In genomic region chr14:75010986-75011655, GRCm38 (mm10) we compare ENCODE assay signal across 9 mouse cellular contexts. TPM values are rescaled to one million over a fixed set of nuclear protein-coding genes. Genes with fewer than 3 reads are reported as not detected.
DNase-seq lines count a peak whose midpoint lies in the region; ATAC-seq and TF ChIP-seq lines count a peak whose summit lies in the region.
"Had no signal": no experiment of that assay in that cellular context is flagged by ENCODE, and none has a peak within 500 bp of the region (broad histone marks: within the 10 kb centered on the region; RNA-seq: fewer than 3 reads in every experiment).

No protein-coding gene starts in this region.

- H3K36me3 ChIP-seq in megakaryocyte, embryonic 14.5 days (replicated peaks; ENCODE audit: low read length), result no peaks in the 10 kb centered on the region
- H3K36me3 ChIP-seq: limb, embryonic 15.5 days had no signal

- H3K27me3 ChIP-seq in megakaryocyte, embryonic 14.5 days (replicated peaks), result no peaks in the 10 kb centered on the region
- H3K27me3 ChIP-seq: limb, embryonic 15.5 days had no signal

- no peak for TF ChIP-seq CTCF in lung, adult 2 months (IDR thresholded peaks at IDR 0.05; ENCODE audit: insufficient read depth, low read length)
- TF ChIP-seq CTCF in bone marrow macrophage, adult 2 months (IDR thresholded peaks at IDR 0.05; ENCODE audit: low read depth, low read length), result no peak

- DNase-seq in frontal cortex, postnatal 36 days (ENCODE audit: low spot score in 2 of 2), result no peak
- DNase-seq in lung, postnatal 14 days, result peak; percentile 21
- DNase-seq in lung, adult 2 months, result no peak
- DNase-seq in cerebellum, postnatal 25 days, result no peak
- DNase-seq in left cerebral cortex, postnatal 10 days (ENCODE audit: extremely low spot score in 1 of 2, low spot score in 2 of 2), result no peak

- peak overlapping the region; percentile 81 for H3K27ac ChIP-seq in bone marrow macrophage, adult 2 months (ENCODE audit: insufficient read depth, low read depth, low read length)
- H3K27ac ChIP-seq: limb, embryonic 15.5 days had no signal

- WGBS in lung, adult 2 months, result 24% methylated on average over 8 of the region's 8 CpGs

- TF ChIP-seq POLR2A in lung, adult 2 months (IDR thresholded peaks at IDR 0.05; ENCODE audit: borderline replicate concordance, extremely low read depth, low read depth, low read length), result no peak
- TF ChIP-seq POLR2A in bone marrow macrophage, adult 2 months (IDR thresholded peaks at IDR 0.05; ENCODE audit: borderline replicate concordance, low read depth, low read length), result no peak

- intact Hi-C loops in left cerebral cortex, postnatal 10 days (cut with DNase I), result no loop called here

- no peaks in the 10 kb centered on the region for H3K9me3 ChIP-seq in megakaryocyte, embryonic 14.5 days
- H3K9me3 ChIP-seq: limb, embryonic 15.5 days had no signal

- H3K4me3 ChIP-seq in lung, adult 2 months (replicated peaks; ENCODE audit: extremely low read depth, low read depth, low read length), result no peak overlapping the region
- peak overlapping the region; percentile 28 for H3K4me3 ChIP-seq in bone marrow macrophage, adult 2 months (ENCODE audit: insufficient read depth, low read length)
- H3K4me3 ChIP-seq in megakaryocyte, embryonic 14.5 days (replicated peaks), result peak overlapping the region; percentile 81
- H3K4me3 ChIP-seq: limb, embryonic 15.5 days had no signal

- no peaks in the 10 kb centered on the region; the same call in 1 of the 2 replicates for H3K4me1 ChIP-seq in lung, adult 2 months (ENCODE audit: control insufficient read depth, insufficient read depth, low read length)
- peaks cover 41% of the 10 kb centered on the region for H3K4me1 ChIP-seq in bone marrow macrophage, adult 2 months (ENCODE audit: control insufficient read depth, insufficient read depth, low read length)
- H3K4me1 ChIP-seq in megakaryocyte, embryonic 14.5 days, result peaks cover 26% of the 10 kb centered on the region
- H3K4me1 ChIP-seq: limb, embryonic 15.5 days had no signal

- peak; percentile 42 for ATAC-seq in frontal cortex, adult (ENCODE audit: low TSS enrichment)

RNA-seq across cellular contexts. Expression of gene Rubcnl, which starts 4.7 kb away (rescaled TPM):
- polyA plus RNA-seq in lung, adult 2 months (2012; rRNA removed), result 1.6 and 2.9 TPM in 2 replicates
- polyA plus RNA-seq in bone marrow macrophage, adult 2 months (2012; ENCODE audit: insufficient read depth, insufficient read length, missing spikeins), result 8.3 and 9.0 TPM in 2 replicates
- polyA plus RNA-seq in megakaryocyte, embryonic 14.5 days (2012; ENCODE audit: insufficient read depth, low replicate concordance), result 0.11 TPM in 1 of 2 replicates, not detected in the other
- 1 to 10 TPM in 1 of 2 experiments, under 1 TPM in 1; 0.77 to 1.2 TPM for total RNA-seq in left cerebral cortex, postnatal 10 days (2021)
